Mouse (Mus musculus): ENCODE data around the gene Celsr1. TPM values are rescaled to one million over a fixed set of nuclear protein-coding genes. Genes with fewer than 3 reads are reported as not detected.

The Celsr1 gene
- polyA plus RNA-seq, 1 experiment: 40.0 TPM

DNA sequence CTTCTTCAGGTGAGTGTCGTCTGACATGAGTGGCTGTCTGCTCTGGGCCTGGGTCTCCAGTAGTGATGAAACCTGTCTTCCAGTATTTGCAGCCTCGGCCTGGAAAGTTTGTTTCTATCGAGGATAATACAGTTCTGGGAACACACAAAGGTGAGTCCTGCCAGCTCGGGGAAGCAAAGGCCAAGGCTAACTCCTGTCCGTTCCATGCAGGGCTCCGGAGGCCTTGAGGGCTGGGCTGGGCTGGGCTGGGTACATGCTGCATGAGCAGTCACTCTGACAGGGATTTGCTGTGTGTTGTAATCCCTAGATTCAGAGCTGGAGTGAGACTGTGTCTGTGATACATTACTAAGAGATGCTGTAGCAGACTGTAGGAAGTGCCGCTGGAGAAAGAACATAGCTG, 139.7 kb downstream of the Celsr1 start:
- TF ChIP-seq POLR2A (IDR thresholded peaks at IDR 0.05; ENCODE audit: control insufficient read depth, extremely low read depth, insufficient read depth, low read length, poor library complexity) (no peak), CTCF (IDR thresholded peaks at IDR 0.05; ENCODE audit: borderline replicate concordance, control insufficient read depth, extremely low read depth, insufficient read depth, low read length, poor library complexity) (no peak)
- H3K36me3 ChIP-seq (ENCODE audit: control insufficient read depth, insufficient read depth, low read length): peaks cover 14% of the 10 kb centered on the region
- H3K27ac ChIP-seq (ENCODE audit: control insufficient read depth, insufficient read depth, low read length): no peak overlapping the region

DNA sequence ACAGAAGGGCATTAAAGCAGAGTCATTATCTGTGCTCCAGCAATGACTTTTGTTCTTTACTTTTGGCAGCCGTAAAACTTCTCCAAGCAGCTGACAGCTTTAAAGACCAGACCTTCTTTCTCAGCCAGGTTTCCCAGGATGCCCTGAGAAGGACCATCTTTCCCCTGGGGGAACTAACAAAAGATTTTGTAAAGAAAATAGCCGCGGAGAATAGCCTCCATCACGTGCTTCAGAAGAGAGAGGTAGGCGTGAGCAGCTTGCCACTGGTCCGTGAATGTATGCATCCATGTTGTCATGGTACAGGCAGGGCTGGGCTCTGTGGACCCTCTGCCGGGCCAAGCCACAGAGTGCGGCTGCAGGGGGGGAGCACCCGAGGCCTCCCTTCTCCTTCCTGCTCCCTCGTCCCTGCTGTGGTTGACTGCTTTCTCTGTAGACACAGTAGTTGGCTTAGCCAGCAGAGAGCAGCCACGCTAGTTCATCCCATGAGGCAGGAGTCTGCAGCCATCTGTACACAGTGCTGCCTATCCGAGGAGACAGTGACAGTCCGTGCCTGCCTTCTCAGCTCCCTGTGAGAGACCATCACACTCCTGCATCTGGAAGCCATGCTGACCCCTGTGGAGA, 141.0 kb downstream of the Celsr1 start:
- 91% methylated on average over 13 of the region's 13 CpGs for WGBS
- Histone ChIP-seq H3K27me3 (ENCODE audit: control insufficient read depth, insufficient read depth, low read length) (no peaks in the 10 kb centered on the region), H3K4me1 (replicated peaks; ENCODE audit: control insufficient read depth, insufficient read depth, low read length) (no peaks in the 10 kb centered on the region), H3K36me3 (ENCODE audit: control insufficient read depth, insufficient read depth, low read length) (peaks cover 14% of the 10 kb centered on the region), H3K27ac (ENCODE audit: control insufficient read depth, insufficient read depth, low read length) (no peak overlapping the region), H3K4me3 (ENCODE audit: control insufficient read depth, insufficient read depth, low read length) (no peak overlapping the region)
- no peak for DNase-seq
- TF ChIP-seq CTCF (IDR thresholded peaks at IDR 0.05; ENCODE audit: borderline replicate concordance, control insufficient read depth, extremely low read depth, insufficient read depth, low read length, poor library complexity) (no peak), POLR2A (IDR thresholded peaks at IDR 0.05; ENCODE audit: control insufficient read depth, extremely low read depth, insufficient read depth, low read length, poor library complexity) (no peak)

More for the DNA sequence above, 139.7 kb downstream of the Celsr1 start:
- Histone ChIP-seq H3K4me1 (replicated peaks; ENCODE audit: control insufficient read depth, insufficient read depth, low read length) (no peaks in the 10 kb centered on the region), H3K4me3 (ENCODE audit: control insufficient read depth, insufficient read depth, low read length) (no peak overlapping the region), H3K27me3 (ENCODE audit: control insufficient read depth, insufficient read depth, low read length) (no peaks in the 10 kb centered on the region)
- WGBS: 97% methylated on average over 7 of the region's 7 CpGs
- no peak for DNase-seq

DNA sequence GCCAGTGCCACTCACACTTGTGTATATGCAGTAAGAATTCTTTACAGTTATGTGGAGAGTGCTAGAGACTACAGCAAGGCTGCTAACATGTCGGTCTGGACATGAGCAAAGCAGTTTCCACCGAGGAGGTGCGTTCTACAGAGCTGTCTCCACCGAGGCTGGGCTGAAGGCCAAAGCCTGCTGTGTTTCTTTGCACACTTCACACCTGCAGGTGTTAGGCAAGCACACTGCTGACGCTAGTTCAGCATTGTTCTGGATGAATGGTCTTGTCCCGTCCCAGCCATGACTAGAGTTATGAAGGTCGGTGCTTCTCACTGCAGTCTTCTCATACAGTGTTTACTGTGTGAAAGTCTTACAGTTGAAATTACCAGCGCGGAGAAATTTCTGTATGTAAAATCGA, 141.6 kb downstream of the Celsr1 start:
- DNase-seq: no peak

DNA sequence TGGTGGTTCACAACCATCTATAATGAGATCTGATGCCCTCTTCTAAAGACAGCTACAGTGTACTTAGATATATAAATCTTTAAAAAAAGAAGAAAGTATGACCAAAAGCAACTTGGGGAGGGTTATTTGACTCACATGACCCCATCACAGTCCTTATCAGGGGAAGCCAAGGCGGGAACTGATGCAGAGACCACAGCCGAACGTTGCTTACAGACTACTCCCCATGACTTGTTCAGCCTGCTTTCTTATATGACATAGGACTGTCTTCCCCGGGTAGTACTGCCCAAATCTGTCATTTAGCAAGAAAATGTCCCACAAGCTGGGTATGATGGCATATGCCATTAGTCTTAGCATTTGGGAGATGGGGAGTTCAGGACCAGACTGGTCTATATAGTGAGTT, 144.3 kb downstream of the Celsr1 start:
- no peak overlapping the region for H3K27ac ChIP-seq (ENCODE audit: control insufficient read depth, insufficient read depth, low read length)
- H3K4me3 ChIP-seq (ENCODE audit: control insufficient read depth, insufficient read depth, low read length): no peak overlapping the region
- DNase-seq: no peak
- no peak for TF ChIP-seq CTCF (IDR thresholded peaks at IDR 0.05; ENCODE audit: borderline replicate concordance, control insufficient read depth, extremely low read depth, insufficient read depth, low read length, poor library complexity)
- TF ChIP-seq POLR2A (IDR thresholded peaks at IDR 0.05; ENCODE audit: control insufficient read depth, extremely low read depth, insufficient read depth, low read length, poor library complexity): no peak
- 94% methylated on average over 4 of the region's 4 CpGs for WGBS
- no peaks in the 10 kb centered on the region for H3K27me3 ChIP-seq (ENCODE audit: control insufficient read depth, insufficient read depth, low read length)
- H3K36me3 ChIP-seq (ENCODE audit: control insufficient read depth, insufficient read depth, low read length): peaks cover 22% of the 10 kb centered on the region
- no peaks in the 10 kb centered on the region for H3K4me1 ChIP-seq (replicated peaks; ENCODE audit: control insufficient read depth, insufficient read depth, low read length)

More for the DNA sequence above, 141.6 kb downstream of the Celsr1 start:
- H3K36me3 ChIP-seq (ENCODE audit: control insufficient read depth, insufficient read depth, low read length): peaks cover 14% of the 10 kb centered on the region
- H3K27ac ChIP-seq (ENCODE audit: control insufficient read depth, insufficient read depth, low read length): no peak overlapping the region
- no peak overlapping the region for H3K4me3 ChIP-seq (ENCODE audit: control insufficient read depth, insufficient read depth, low read length)
- WGBS: 86% methylated on average over 10 of the region's 10 CpGs
- H3K4me1 ChIP-seq (replicated peaks; ENCODE audit: control insufficient read depth, insufficient read depth, low read length): no peaks in the 10 kb centered on the region
- no peaks in the 10 kb centered on the region for H3K27me3 ChIP-seq (ENCODE audit: control insufficient read depth, insufficient read depth, low read length)
- TF ChIP-seq POLR2A (IDR thresholded peaks at IDR 0.05; ENCODE audit: control insufficient read depth, extremely low read depth, insufficient read depth, low read length, poor library complexity) (no peak), CTCF (IDR thresholded peaks at IDR 0.05; ENCODE audit: borderline replicate concordance, control insufficient read depth, extremely low read depth, insufficient read depth, low read length, poor library complexity) (no peak)

DNA sequence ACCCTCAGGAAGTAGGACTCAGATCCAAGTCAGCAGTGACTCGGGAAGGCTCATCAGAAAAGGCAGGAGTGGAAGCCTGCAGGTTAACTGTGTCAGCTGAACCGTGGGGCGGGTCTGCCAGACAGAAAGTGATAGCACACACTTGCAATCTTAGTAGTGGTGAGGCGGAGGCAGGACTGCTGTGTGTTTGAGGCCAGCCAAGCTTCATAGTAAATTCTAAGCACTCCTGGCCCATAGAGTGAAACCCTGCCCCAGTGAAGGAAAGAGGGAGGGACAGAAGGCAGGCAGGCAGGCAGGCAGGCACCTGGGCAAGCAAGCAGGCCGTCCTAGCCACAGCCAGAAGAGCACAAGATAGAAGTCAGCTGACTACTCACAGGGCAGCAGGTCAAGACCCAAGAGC, 148.0 kb downstream of the Celsr1 start:
- TF ChIP-seq POLR2A (IDR thresholded peaks at IDR 0.05; ENCODE audit: control insufficient read depth, extremely low read depth, insufficient read depth, low read length, poor library complexity) (no peak), CTCF (IDR thresholded peaks at IDR 0.05; ENCODE audit: borderline replicate concordance, control insufficient read depth, extremely low read depth, insufficient read depth, low read length, poor library complexity) (no peak)
- Histone ChIP-seq H3K36me3 (ENCODE audit: control insufficient read depth, insufficient read depth, low read length) (peaks cover 8% of the 10 kb centered on the region), H3K4me3 (ENCODE audit: control insufficient read depth, insufficient read depth, low read length) (no peak overlapping the region), H3K4me1 (replicated peaks; ENCODE audit: control insufficient read depth, insufficient read depth, low read length) (no peaks in the 10 kb centered on the region; the same call in 1 of the 2 replicates), H3K27me3 (ENCODE audit: control insufficient read depth, insufficient read depth, low read length) (no peaks in the 10 kb centered on the region), H3K27ac (ENCODE audit: control insufficient read depth, insufficient read depth, low read length) (no peak overlapping the region)
- no peak for DNase-seq
- WGBS: 94% methylated on average over 5 of the region's 5 CpGs

DNA sequence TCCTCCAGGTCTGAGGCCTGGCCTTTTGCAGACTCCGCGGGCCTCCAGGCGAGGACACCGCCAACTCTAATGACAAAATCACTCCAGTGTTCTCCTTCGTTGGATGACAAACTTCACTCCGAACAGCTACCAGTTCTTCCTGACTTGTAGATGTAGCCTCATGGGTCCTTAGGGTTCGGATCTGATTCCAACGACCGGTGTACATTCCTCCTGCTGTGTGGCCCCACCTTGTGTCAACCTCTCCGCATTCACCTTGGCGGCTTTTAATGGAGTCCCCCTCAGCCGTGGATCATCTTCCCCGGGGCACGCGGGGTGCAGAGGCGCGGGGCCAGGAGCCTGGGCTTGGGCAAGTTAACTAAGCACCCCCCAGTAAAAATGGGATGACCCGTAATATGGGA, 154.1 kb downstream of the Celsr1 start:
- Histone ChIP-seq H3K27ac (ENCODE audit: control insufficient read depth, insufficient read depth, low read length) (peak overlapping the region; percentile 44), H3K4me1 (replicated peaks; ENCODE audit: control insufficient read depth, insufficient read depth, low read length) (peaks cover 6% of the 10 kb centered on the region), H3K36me3 (ENCODE audit: control insufficient read depth, insufficient read depth, low read length) (no peaks in the 10 kb centered on the region; the same call in none of the 2 replicates), H3K4me3 (ENCODE audit: control insufficient read depth, insufficient read depth, low read length) (peak overlapping the region; percentile 83), H3K27me3 (ENCODE audit: control insufficient read depth, insufficient read depth, low read length) (no peaks in the 10 kb centered on the region)
- TF ChIP-seq CTCF (IDR thresholded peaks at IDR 0.05; ENCODE audit: borderline replicate concordance, control insufficient read depth, extremely low read depth, insufficient read depth, low read length, poor library complexity) (no peak), POLR2A (IDR thresholded peaks at IDR 0.05; ENCODE audit: control insufficient read depth, extremely low read depth, insufficient read depth, low read length, poor library complexity) (no peak)
- 1% methylated on average over 18 of the region's 18 CpGs for WGBS
- peak; percentile 44 for DNase-seq
